Mouse (Mus musculus) right cerebral cortex, adult 18-20 months (tissue): ENCODE measurements around the gene Gm37596.
"Not testable (repeated sequence)": the region's sequence is repeated elsewhere in the genome, so short reads cannot be mapped to it uniquely, and the experiment has no call there.

Source experiments
- DNase-seq: peaks from one replicate; pipeline ENCODE4 v3.0.0; 2022; ENCODE audit warnings: mixed read lengths

Gene Gm37596

DNA sequence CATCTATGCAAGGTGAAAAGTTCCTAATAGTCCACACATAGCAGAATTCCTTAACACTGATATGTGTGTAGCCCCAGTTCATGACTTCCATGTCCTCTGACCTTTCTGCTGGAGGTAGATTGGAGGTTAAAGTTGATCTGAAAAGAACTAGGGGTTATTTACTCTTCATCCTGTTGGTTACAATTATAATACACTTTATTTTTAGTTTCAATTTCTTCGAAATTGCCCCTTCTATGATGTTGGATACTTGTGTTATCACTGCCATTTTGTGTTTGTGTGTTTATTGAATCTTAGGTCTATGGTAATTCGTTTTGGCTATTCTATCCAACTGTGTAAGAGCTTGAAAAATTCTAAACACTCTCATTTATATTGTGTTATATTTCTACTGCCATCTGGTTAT, at the start of gene Gm37596:
TSS of gene Gm37596 (minus strand) at position 101 of the 400 bp plus-strand sequence.
- DNase-seq, result not testable (repeated sequence)

DNA sequence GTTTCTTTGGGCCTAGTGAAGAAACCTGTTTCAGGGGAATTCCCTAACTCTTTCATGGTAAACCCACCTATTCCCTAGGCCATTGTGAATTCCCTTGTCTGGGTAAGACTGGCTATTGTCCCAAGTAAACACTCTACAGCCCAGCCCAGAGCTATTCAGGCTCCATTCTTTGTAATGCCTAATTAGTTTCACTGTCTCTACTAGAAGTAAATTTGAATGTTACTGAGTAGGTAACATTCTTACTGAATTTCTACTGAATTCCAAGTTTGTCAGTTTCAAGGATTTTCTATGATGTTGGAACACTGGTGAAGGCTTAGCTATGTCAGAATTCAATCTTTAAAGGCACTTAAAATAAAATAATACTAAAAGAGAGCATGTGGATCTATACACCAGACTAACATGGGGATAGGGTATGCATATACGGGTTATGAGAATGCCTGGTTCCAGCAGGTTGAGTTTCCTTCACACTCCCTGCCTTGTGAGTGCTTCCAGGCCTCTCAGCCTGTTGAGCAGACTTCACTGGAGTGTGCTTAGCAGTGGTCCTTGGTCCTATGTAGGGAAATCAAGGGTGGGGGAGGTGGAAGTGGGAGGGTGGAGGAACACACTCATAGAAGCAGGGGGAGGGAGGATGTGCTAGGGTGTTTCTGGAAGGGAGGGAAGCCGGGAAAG, 16.2 kb upstream of the Gm37596 start:
- not testable (repeated sequence) for DNase-seq

DNA sequence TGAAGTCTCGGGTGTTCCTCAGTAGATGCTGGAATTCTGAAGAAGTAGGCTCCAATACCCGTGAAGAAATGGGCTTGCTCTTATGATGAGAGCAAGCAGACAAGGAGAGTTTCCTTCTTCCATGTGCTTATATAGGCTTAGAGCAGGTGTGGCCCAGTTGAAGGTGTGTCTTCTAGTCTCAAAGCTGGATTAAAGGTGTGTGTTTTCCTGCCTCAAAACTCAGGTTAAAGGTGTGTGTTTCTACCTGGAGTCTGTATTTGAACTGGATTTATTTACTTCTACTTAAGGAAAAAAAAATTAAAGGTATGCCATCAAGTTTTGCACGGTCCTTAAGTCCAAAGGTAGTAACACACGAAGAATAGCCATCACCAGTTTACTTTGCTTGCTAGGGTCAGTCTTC, 16.7 kb downstream of the Gm37596 start, which contains the start of gene Tdpoz1:
TSS of gene Tdpoz1 (minus strand) at position 101 of the 400 bp plus-strand sequence.
- DNase-seq, result not testable (repeated sequence)

DNA sequence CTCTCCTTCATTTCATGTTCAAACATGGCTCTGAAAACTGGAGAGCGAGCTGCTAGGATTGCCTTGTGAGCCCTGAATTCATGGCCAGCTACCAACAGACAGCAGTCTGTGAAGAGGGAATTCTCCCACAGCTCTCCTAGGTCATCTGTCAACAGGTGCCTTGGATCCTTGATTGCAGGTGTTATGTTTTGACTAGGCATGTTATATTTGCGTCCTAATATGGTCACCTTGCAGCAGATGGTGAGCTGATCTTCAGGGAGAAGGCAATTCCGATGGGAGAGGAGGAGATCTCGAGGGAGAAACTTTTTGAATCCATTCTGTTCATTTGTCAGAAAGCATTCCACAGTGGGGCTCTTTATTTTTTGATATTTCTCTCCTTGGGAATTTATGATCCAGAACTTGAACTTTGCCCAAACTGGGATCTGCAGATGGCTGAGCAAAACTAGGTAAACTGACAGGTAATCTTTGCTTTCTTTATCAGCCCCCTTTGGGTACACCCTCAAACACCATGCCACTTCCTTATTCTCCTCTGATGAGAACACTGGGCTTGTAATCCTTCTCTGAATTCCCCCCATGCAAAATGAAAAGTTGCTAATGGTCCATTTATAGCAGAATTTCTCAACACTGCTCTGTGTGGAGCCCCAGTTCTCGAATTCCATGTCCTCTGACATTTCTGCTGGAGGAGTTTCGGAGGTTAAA, 21.9 kb downstream of the Gm37596 start:
- not testable (repeated sequence) for DNase-seq

DNA sequence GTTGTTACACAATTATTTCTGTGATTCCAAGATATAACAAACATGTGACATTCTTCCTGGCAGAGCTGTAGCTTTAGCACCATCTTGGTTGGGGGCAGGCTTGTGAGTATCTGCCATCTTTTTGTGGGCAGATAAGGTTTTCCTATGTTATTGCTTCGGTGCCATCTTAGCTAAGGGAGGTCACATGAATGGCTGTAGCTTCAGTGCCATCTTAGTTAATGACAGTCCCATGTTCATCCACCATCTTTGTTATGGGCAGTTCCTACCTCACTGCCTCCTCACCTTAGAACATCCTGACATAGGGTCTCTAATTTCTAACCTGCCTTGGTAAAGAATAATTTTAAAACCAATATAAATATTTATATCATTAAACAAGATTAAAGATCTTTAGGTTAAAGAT, 38.6 kb downstream of the Gm37596 start:
- DNase-seq, result no peak

DNA sequence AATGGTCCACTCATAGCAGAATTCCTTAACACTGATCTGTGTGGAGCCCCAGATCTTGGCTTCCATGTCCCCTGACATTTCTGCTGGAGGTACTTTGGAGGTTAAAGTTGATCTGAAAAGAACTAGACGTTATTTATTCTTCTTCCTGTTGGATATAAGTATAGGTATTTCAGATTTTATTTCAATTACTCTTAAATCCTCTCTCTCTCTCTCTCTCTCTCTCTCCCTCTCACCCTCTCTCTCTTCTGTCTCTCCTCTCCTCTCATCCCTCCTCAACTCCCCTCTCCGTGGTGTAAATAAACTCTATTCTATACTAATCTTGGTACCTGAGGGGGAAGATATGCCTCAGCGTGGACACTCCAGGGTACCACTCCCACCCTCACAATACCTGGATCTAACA, 40.3 kb downstream of the Gm37596 start, which contains the start of gene Tdpoz2:
TSS of gene Tdpoz2 (minus strand) at position 101 of the 400 bp plus-strand sequence.
- no peak for DNase-seq
